Mouse (Mus musculus) cerebellum, adult 18-20 months (tissue): ENCODE measurements around the gene Nrm.
A peak's percentile ranks its signal among the peaks of the same experiment; 100 is the strongest.

ENCODE experiments used
- DNase-seq, 2 experiments: peaks; one replicate each; pipeline ENCODE4 v3.0.0; 2021

Gene Nrm

GRCm38 (mm10) chr17:35909186-35909918 is 48.2 kb downstream of the Nrm start:
- DNase-seq = peak in 1 of 2 experiments; percentile 31

- DNase-seq = peak; percentile 84 to 90
Measured at GRCm38 (mm10) chr17:35909919-35910369, 48.8 kb downstream of the Nrm start, which contains the start of gene Atat1. Gene Atat1 (minus strand): TSS chr17:35910075.

DNA sequence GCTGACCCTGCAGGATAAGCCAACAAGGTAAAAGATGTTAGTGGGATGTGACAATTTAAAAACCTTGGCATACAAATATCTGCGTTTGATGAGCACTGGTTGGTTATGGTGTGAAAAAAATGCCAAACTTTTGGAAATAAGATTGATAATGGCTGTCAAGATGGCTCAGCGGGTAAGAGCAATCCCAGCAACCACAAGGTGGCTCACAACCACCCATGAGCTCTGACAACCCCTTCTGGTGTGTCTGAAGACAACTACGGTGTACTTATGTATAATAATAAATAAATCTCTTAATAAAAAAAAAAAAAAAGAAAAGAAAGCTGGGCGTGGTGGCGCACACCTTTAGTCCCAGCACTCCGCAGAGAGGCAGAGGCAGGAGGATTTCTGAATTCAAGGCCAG is 53.9 kb downstream of the Nrm start:
- no peak for DNase-seq
